Mouse (Mus musculus) heart, embryonic 15.5 days (tissue): ENCODE results near the gene Spag6. TPM values are rescaled to one million over a fixed set of nuclear protein-coding genes. Genes with fewer than 3 reads are reported as not detected.

ENCODE experiments used
- ATAC-seq: fragments of 200-750 bp; cut with Nextera tagmentation; replicated peaks from 2 replicates; pipeline ENCODE4 v1.8.0; 2017; ENCODE audit warnings: low read depth, moderate TSS enrichment; ENCODE audit not compliant: insufficient number of reproducible peaks, insufficient read depth, low FRiP score
- H3K27ac ChIP-seq: fragments of 300-500 bp; sonication (generic); 2 replicates; pipeline ENCODE4 v1.5.1; 2015; ENCODE audit warnings: mild to moderate bottlenecking, inconsistent platforms
- H3K27me3 ChIP-seq: fragments of 300-500 bp; sonication (generic); 2 replicates; pipeline ENCODE4 v1.6.1; 2015; ENCODE audit warnings: inconsistent platforms
- H3K36me3 ChIP-seq: fragments of 300-500 bp; sonication (generic); 2 replicates; pipeline ENCODE4 v1.6.1; 2015; ENCODE audit warnings: mild to moderate bottlenecking, inconsistent platforms
- H3K4me1 ChIP-seq: fragments of 300-500 bp; sonication (generic); replicated peaks from 2 replicates; pipeline ENCODE4 v1.6.1; 2015; ENCODE audit warnings: inconsistent platforms
- H3K4me2 ChIP-seq: fragments of 300-500 bp; sonication (generic); 2 replicates; pipeline ENCODE4 v1.6.1; 2015; ENCODE audit warnings: inconsistent platforms, mild to moderate bottlenecking, moderate library complexity
- H3K4me3 ChIP-seq: fragments of 300-500 bp; sonication (generic); 2 replicates; pipeline ENCODE4 v1.5.1; 2015; ENCODE audit warnings: mild to moderate bottlenecking, inconsistent platforms
- H3K9ac ChIP-seq: fragments of 300-500 bp; sonication (generic); 2 replicates; pipeline ENCODE4 v1.6.1; 2015; ENCODE audit warnings: mild to moderate bottlenecking, inconsistent platforms
- H3K9me3 ChIP-seq: fragments of 300-500 bp; sonication (generic); replicated peaks from 2 replicates; pipeline ENCODE4 v1.6.1; 2016; ENCODE audit warnings: inconsistent platforms
- WGBS: fragments of 180-500 bp; shearing (Covaris S2); methylation state at CpG from one replicate; pipeline ENCODE4 v1.1.7; 2015; ENCODE audit warnings: mixed read lengths; 5-methylcytosine and 5-hydroxymethylcytosine counted together
- polyA plus RNA-seq: library from polyadenylated mRNA; unstranded; fragments of >200 nt; fragmentation: Nextera tagmentation; extraction: Ambion mirVana; gene quantifications from 2 replicates; pipeline ENCODE4 v1.2.1, GENCODE M21; 2015

Spag6 gene
- polyA plus RNA-seq, 1 experiment from 2014 or later, result 0.06 TPM

GRCm38 (mm10) chr2:18737040-18737439 is 43.2 kb downstream of the Spag6 start:
- no peak overlapping the region for H3K27ac ChIP-seq
- H3K4me1 ChIP-seq, result no peaks in the 10 kb centered on the region
- H3K9ac ChIP-seq, result no peak overlapping the region
- WGBS, result 57% methylated on average over 8 of the region's 8 CpGs
- no peaks in the 10 kb centered on the region for H3K36me3 ChIP-seq
- no peaks in the 10 kb centered on the region for H3K27me3 ChIP-seq
- no peak overlapping the region for H3K4me3 ChIP-seq
- no peak for ATAC-seq
- H3K4me2 ChIP-seq, result no peak overlapping the region
- H3K9me3 ChIP-seq, result no peaks in the 10 kb centered on the region

- ATAC-seq, result no peak
- WGBS, result 49% methylated on average over 2 of the region's 2 CpGs
- H3K27ac ChIP-seq, result no peak overlapping the region
- no peak overlapping the region for H3K4me3 ChIP-seq
- no peaks in the 10 kb centered on the region for H3K4me1 ChIP-seq
- H3K36me3 ChIP-seq, result no peaks in the 10 kb centered on the region
- H3K9me3 ChIP-seq, result no peaks in the 10 kb centered on the region
- H3K27me3 ChIP-seq, result no peaks in the 10 kb centered on the region
- no peak overlapping the region for H3K4me2 ChIP-seq
- no peak overlapping the region for H3K9ac ChIP-seq
Measured at GRCm38 (mm10) chr2:18739216-18739615, 45.4 kb downstream of the Spag6 start.

GRCm38 (mm10) chr2:18756144-18756543 is 62.3 kb downstream of the Spag6 start:
- Histone ChIP-seq H3K4me1 (no peaks in the 10 kb centered on the region), H3K27me3 (no peaks in the 10 kb centered on the region), H3K27ac (no peak overlapping the region), H3K9me3 (no peaks in the 10 kb centered on the region), H3K4me3 (no peak overlapping the region), H3K9ac (no peak overlapping the region), H3K36me3 (no peaks in the 10 kb centered on the region), H3K4me2 (no peak overlapping the region)
- 38% methylated on average over 2 of the region's 2 CpGs for WGBS
- ATAC-seq, result no peak

- H3K9me3 ChIP-seq, result no peaks in the 10 kb centered on the region
- no peaks in the 10 kb centered on the region for H3K27me3 ChIP-seq
- H3K27ac ChIP-seq, result no peak overlapping the region
- no peak overlapping the region for H3K9ac ChIP-seq
- 0 out of 2 replicates have a peak, but pooled peaks cover 2% of the 10 kb centered on the region for H3K4me1 ChIP-seq
- no peaks in the 10 kb centered on the region for H3K36me3 ChIP-seq
- no peak overlapping the region for H3K4me3 ChIP-seq
- 82% methylated on average over 2 of the region's 2 CpGs for WGBS
- ATAC-seq, result no peak
- H3K4me2 ChIP-seq, result no peak overlapping the region
Measured at GRCm38 (mm10) chr2:18764846-18765245, 71.0 kb downstream of the Spag6 start.

- H3K9ac ChIP-seq, result peak overlapping the region; percentile 32
- H3K27ac ChIP-seq, result peak overlapping the region; percentile 98
- no peaks in the 10 kb centered on the region for H3K9me3 ChIP-seq
- 32% methylated on average over 12 of the region's 12 CpGs for WGBS
- peak overlapping the region; percentile 84 for H3K4me3 ChIP-seq
- H3K4me1 ChIP-seq, result 0 out of 2 replicates have a peak, but pooled peaks cover 2% of the 10 kb centered on the region
- peak overlapping the region; percentile 77 for H3K4me2 ChIP-seq
- H3K36me3 ChIP-seq, result no peaks in the 10 kb centered on the region
- no peaks in the 10 kb centered on the region for H3K27me3 ChIP-seq
- no peak for ATAC-seq
Measured at GRCm38 (mm10) chr2:18765481-18766249, 71.8 kb downstream of the Spag6 start.

GRCm38 (mm10) chr2:18766441-18766820 is 72.6 kb downstream of the Spag6 start:
- Histone ChIP-seq H3K36me3 (no peaks in the 10 kb centered on the region), H3K4me1 (0 out of 2 replicates have a peak, but pooled peaks cover 2% of the 10 kb centered on the region), H3K27me3 (no peaks in the 10 kb centered on the region), H3K27ac (peak overlapping the region; percentile 98), H3K4me3 (peak overlapping the region; percentile 84), H3K9ac (peak overlapping the region; percentile 96), H3K4me2 (peak overlapping the region; percentile 77), H3K9me3 (no peaks in the 10 kb centered on the region)
- ATAC-seq, result no peak
- 40% methylated on average over 4 of the region's 4 CpGs for WGBS

- 0 out of 2 replicates have a peak, but pooled peaks cover 2% of the 10 kb centered on the region for H3K4me1 ChIP-seq
- H3K36me3 ChIP-seq, result no peaks in the 10 kb centered on the region
- H3K9me3 ChIP-seq, result no peaks in the 10 kb centered on the region
- peak overlapping the region; percentile 84 for H3K4me3 ChIP-seq
- H3K27me3 ChIP-seq, result no peaks in the 10 kb centered on the region
- H3K27ac ChIP-seq, result peak overlapping the region; percentile 98
- H3K4me2 ChIP-seq, result peak overlapping the region; percentile 77
- WGBS, result 0% methylated on average over 56 of the region's 56 CpGs
- peak; percentile 86 for ATAC-seq
- H3K9ac ChIP-seq, result peak overlapping the region; percentile 96
Measured at GRCm38 (mm10) chr2:18766821-18767541, 73.1 kb downstream of the Spag6 start.

- Histone ChIP-seq H3K9me3 (no peaks in the 10 kb centered on the region), H3K4me3 (no peak overlapping the region), H3K27ac (no peak overlapping the region), H3K4me1 (0 out of 2 replicates have a peak, but pooled peaks cover 2% of the 10 kb centered on the region), H3K27me3 (no peaks in the 10 kb centered on the region), H3K9ac (no peak overlapping the region), H3K4me2 (no peak overlapping the region), H3K36me3 (no peaks in the 10 kb centered on the region)
- WGBS, result 87% methylated on average over 2 of the region's 2 CpGs
- no peak for ATAC-seq
Measured at GRCm38 (mm10) chr2:18768414-18768813, 74.6 kb downstream of the Spag6 start.

- H3K4me1 ChIP-seq, result peaks cover 7% of the 10 kb centered on the region
- no peaks in the 10 kb centered on the region for H3K9me3 ChIP-seq
- no peaks in the 10 kb centered on the region for H3K27me3 ChIP-seq
- no peak overlapping the region for H3K4me2 ChIP-seq
- ATAC-seq, result no peak
- no peak overlapping the region for H3K27ac ChIP-seq
- no peak overlapping the region for H3K4me3 ChIP-seq
- 74% methylated on average over 8 of the region's 8 CpGs for WGBS
- H3K9ac ChIP-seq, result no peak overlapping the region
- H3K36me3 ChIP-seq, result no peaks in the 10 kb centered on the region
Measured at GRCm38 (mm10) chr2:18772413-18772812, 78.6 kb downstream of the Spag6 start.

GRCm38 (mm10) chr2:18774326-18774725 is 80.5 kb downstream of the Spag6 start:
- Histone ChIP-seq H3K9me3 (no peaks in the 10 kb centered on the region), H3K36me3 (no peaks in the 10 kb centered on the region), H3K27me3 (no peaks in the 10 kb centered on the region), H3K9ac (no peak overlapping the region), H3K27ac (no peak overlapping the region), H3K4me1 (peaks cover 17% of the 10 kb centered on the region), H3K4me2 (no peak overlapping the region), H3K4me3 (no peak overlapping the region)
- WGBS, result 73% methylated on average over 6 of the region's 6 CpGs
- ATAC-seq, result no peak

GRCm38 (mm10) chr2:18778220-18778619 is 84.4 kb downstream of the Spag6 start:
- H3K9me3 ChIP-seq, result no peaks in the 10 kb centered on the region
- peaks cover 17% of the 10 kb centered on the region for H3K4me1 ChIP-seq
- ATAC-seq, result peak; percentile 50
- no peaks in the 10 kb centered on the region for H3K27me3 ChIP-seq
- peak overlapping the region; percentile 76; the same call in 1 of the 2 replicates for H3K27ac ChIP-seq
- H3K9ac ChIP-seq, result no peak overlapping the region
- H3K4me3 ChIP-seq, result no peak overlapping the region
- peak overlapping the region; percentile 26 for H3K4me2 ChIP-seq
- H3K36me3 ChIP-seq, result no peaks in the 10 kb centered on the region
- 12% methylated on average over 9 of the region's 9 CpGs for WGBS
